Mouse (Mus musculus) CH12.LX (cell line): ENCODE measurements at regions not wholly inside any gene's neighbourhood (a gene's known extent, or its start where the extent isn't known, plus 50 kb on each side); places are given as distances from the start of the nearest gene placed in this dataset.

Source experiments
- DNase-seq: peaks from one replicate; pipeline ENCODE4 v3.0.0-alpha.2; 2013; ENCODE audit errors: extremely low read depth
- H3K27ac ChIP-seq: 2 replicates; pipeline ENCODE4 v1.5.1; 2012; ENCODE audit warnings: low read depth, mild to moderate bottlenecking, control low read depth, moderate library complexity; ENCODE audit not compliant: insufficient read depth
- H3K27me3 ChIP-seq: replicated peaks from 2 replicates; pipeline ENCODE3; 2012; ENCODE audit warnings: inconsistent platforms
- H3K36me3 ChIP-seq, 2 experiments: replicated peaks in 1 of 2; 2 replicates each; pipeline versions ENCODE3 to v1.6.1; 2012; ENCODE audit warnings: inconsistent platforms in 1 of 2, low read length in 1 of 2, mild to moderate bottlenecking in 1 of 2, mixed read lengths in 1 of 2, moderate library complexity in 1 of 2; ENCODE audit not compliant: control insufficient read depth in 1 of 2, insufficient read depth in 1 of 2
- H3K4me1 ChIP-seq, 2 experiments: 2 replicates each; pipeline ENCODE4 v1.6.1; 2012; ENCODE audit warnings: inconsistent platforms in 1 of 2, moderate library complexity in 1 of 2; ENCODE audit not compliant: insufficient read depth in 2 of 2, control insufficient read depth in 1 of 2
- H3K4me2 ChIP-seq: 2 replicates; pipeline ENCODE4 v1.6.1; 2012; ENCODE audit warnings: low read depth, mild to moderate bottlenecking, control low read depth; ENCODE audit not compliant: poor library complexity, insufficient read depth, severe bottlenecking
- H3K4me3 ChIP-seq, 3 experiments: fragments of 150-350 bp in 1 of 3; sonication (generic) in 1 of 3; replicated peaks in 1 of 3; 2 replicates each; pipeline versions ENCODE3 to v1.5.1; 2011 to 2012; ENCODE audit warnings: low read depth in 2 of 3, low read length in 2 of 3, mild to moderate bottlenecking in 2 of 3, moderate library complexity in 2 of 3, control low read depth in 1 of 3, improper control_type of control experiment in 1 of 3, inconsistent platforms in 1 of 3, mixed read lengths in 1 of 3; ENCODE audit not compliant: poor library complexity in 1 of 3
- H3K79me2 ChIP-seq: replicated peaks from 2 replicates; pipeline ENCODE4 v1.6.1; 2012; ENCODE audit warnings: mild to moderate bottlenecking, moderate library complexity; ENCODE audit not compliant: control insufficient read depth, poor library complexity, insufficient read depth, severe bottlenecking; ENCODE audit errors: extremely low read depth
- H3K9ac ChIP-seq: 2 replicates; pipeline ENCODE4 v1.6.1; 2012; ENCODE audit warnings: low read depth, mild to moderate bottlenecking, control low read depth, moderate library complexity; ENCODE audit not compliant: insufficient read depth
- H3K9me3 ChIP-seq: replicated peaks from 2 replicates; pipeline ENCODE3; 2012; ENCODE audit warnings: low read length, inconsistent platforms, mixed read lengths
- BHLHE40 ChIP-seq: IDR thresholded peaks from 2 replicates; pipeline ENCODE4 v1.6.1; 2011; ENCODE audit warnings: mild to moderate bottlenecking, low read depth, low read length, improper control_type of control experiment
- CHD2 ChIP-seq: IDR thresholded peaks from 2 replicates; pipeline ENCODE4 v1.6.1; 2011; ENCODE audit warnings: low read length, improper control_type of control experiment
- ELF1 ChIP-seq: IDR thresholded peaks from 2 replicates; pipeline ENCODE4 v1.6.1; 2014; ENCODE audit warnings: low read depth, mild to moderate bottlenecking, inconsistent platforms, low read length, improper control_type of control experiment
- ETS1 ChIP-seq: conservative IDR thresholded peaks from 2 replicates; pipeline ENCODE4 v1.6.1; 2012; ENCODE audit warnings: low read depth, mild to moderate bottlenecking, inconsistent platforms, low read length, improper control_type of control experiment, moderate library complexity
- GABPA ChIP-seq: IDR thresholded peaks from 2 replicates; pipeline ENCODE4 v1.6.1; 2012; ENCODE audit warnings: low read depth, low read length, improper control_type of control experiment, inconsistent platforms; ENCODE audit not compliant: insufficient replicate concordance
- IRF4 ChIP-seq: IDR thresholded peaks from 2 replicates; pipeline ENCODE4 v1.6.1; 2014; ENCODE audit warnings: low read depth, mild to moderate bottlenecking, inconsistent platforms, low read length, improper control_type of control experiment
- JUN ChIP-seq: IDR thresholded peaks from 2 replicates; pipeline ENCODE4 v1.6.1; 2011; ENCODE audit warnings: low read depth, mild to moderate bottlenecking, low read length, improper control_type of control experiment, moderate library complexity; ENCODE audit not compliant: insufficient read depth
- MAFK ChIP-seq: IDR thresholded peaks from 2 replicates; pipeline ENCODE4 v1.6.1; 2011; ENCODE audit warnings: low read length, improper control_type of control experiment; ENCODE audit not compliant: insufficient replicate concordance
- MAX ChIP-seq: IDR thresholded peaks from 2 replicates; pipeline ENCODE4 v1.6.1; 2011; ENCODE audit warnings: low read length, improper control_type of control experiment
- MAZ ChIP-seq: IDR thresholded peaks from 2 replicates; pipeline ENCODE4 v1.6.1; 2012; ENCODE audit warnings: low read depth, mild to moderate bottlenecking, inconsistent platforms, low read length, improper control_type of control experiment, moderate library complexity
- MXI1 ChIP-seq: IDR thresholded peaks from 2 replicates; pipeline ENCODE4 v1.6.1; 2011; ENCODE audit warnings: mild to moderate bottlenecking, low read depth, low read length, improper control_type of control experiment
- MYC ChIP-seq: IDR thresholded peaks from 2 replicates; pipeline ENCODE4 v1.6.1; 2011; ENCODE audit warnings: low read depth, mild to moderate bottlenecking, improper control_type of control experiment, low read length
- NELFE ChIP-seq: IDR thresholded peaks from 2 replicates; pipeline ENCODE4 v1.6.1; 2011; ENCODE audit warnings: low read depth, low read length, improper control_type of control experiment
- NRF1 ChIP-seq: IDR thresholded peaks from 2 replicates; pipeline ENCODE4 v1.6.1; 2014; ENCODE audit warnings: low read depth, mild to moderate bottlenecking, inconsistent platforms, low read length, improper control_type of control experiment, moderate library complexity
- PAX5 ChIP-seq: IDR thresholded peaks from 2 replicates; pipeline ENCODE4 v1.6.1; 2012; ENCODE audit warnings: low read length, inconsistent platforms, mixed read lengths
- RAD21 ChIP-seq: IDR thresholded peaks from 2 replicates; pipeline ENCODE4 v1.6.1; 2011; ENCODE audit warnings: low read depth, mild to moderate bottlenecking, low read length, improper control_type of control experiment, moderate library complexity
- RCOR1 ChIP-seq: conservative IDR thresholded peaks from 2 replicates; pipeline ENCODE4 v1.6.1; 2012; ENCODE audit warnings: low read depth, mild to moderate bottlenecking, inconsistent platforms, low read length, improper control_type of control experiment
- SIN3A ChIP-seq: IDR thresholded peaks from 2 replicates; pipeline ENCODE4 v1.6.1; 2012; ENCODE audit warnings: low read length, improper control_type of control experiment, inconsistent platforms
- TBP ChIP-seq: conservative IDR thresholded peaks from 2 replicates; pipeline ENCODE4 v1.6.1; 2011; ENCODE audit warnings: low read depth, low read length, improper control_type of control experiment
- TCF12 ChIP-seq: IDR thresholded peaks from 2 replicates; pipeline ENCODE4 v1.6.1; 2014; ENCODE audit warnings: low read depth, mild to moderate bottlenecking, inconsistent platforms, low read length, improper control_type of control experiment
- USF2 ChIP-seq: conservative IDR thresholded peaks from 2 replicates; pipeline ENCODE4 v1.6.1; 2011; ENCODE audit warnings: low read depth, low read length, improper control_type of control experiment
- ZC3H11A ChIP-seq: IDR thresholded peaks from 2 replicates; pipeline ENCODE4 v1.6.1; 2012; ENCODE audit warnings: low read depth, mild to moderate bottlenecking, inconsistent platforms, low read length, improper control_type of control experiment
- ZKSCAN1 ChIP-seq: IDR thresholded peaks from 2 replicates; pipeline ENCODE4 v1.6.1; 2012; ENCODE audit warnings: low read depth, inconsistent platforms, low read length, improper control_type of control experiment, borderline replicate concordance
- ZMIZ1 ChIP-seq: IDR thresholded peaks from 2 replicates; pipeline ENCODE4 v1.6.1; 2012; ENCODE audit warnings: low read depth, mild to moderate bottlenecking, inconsistent platforms, low read length, improper control_type of control experiment
- ZNF384 ChIP-seq: IDR thresholded peaks from 2 replicates; pipeline ENCODE4 v1.6.1; 2012; ENCODE audit warnings: low read depth, low read length, improper control_type of control experiment, inconsistent platforms
- dilution Hi-C: fragments of 300-500 bp; cut with MboI; formaldehyde crosslinking; loops from 2 replicates; pipeline ENCODE4 v1.14.3; 2020; ENCODE audit warnings: low sequenced_read_pairs; ENCODE audit not compliant: extremely low pct_unique_long_range_greater_than_20kb, extremely low pct_ligation_motif_present
- in situ Hi-C: fragments of 300-500 bp; cut with MboI; formaldehyde crosslinking; loops from 3 replicates; pipeline ENCODE4 v1.14.3; 2019; ENCODE audit warnings: low sequenced_read_pairs, low pct_ligation_motif_present, low pct_unique_long_range_greater_than_20kb, mixed read lengths

DNA sequence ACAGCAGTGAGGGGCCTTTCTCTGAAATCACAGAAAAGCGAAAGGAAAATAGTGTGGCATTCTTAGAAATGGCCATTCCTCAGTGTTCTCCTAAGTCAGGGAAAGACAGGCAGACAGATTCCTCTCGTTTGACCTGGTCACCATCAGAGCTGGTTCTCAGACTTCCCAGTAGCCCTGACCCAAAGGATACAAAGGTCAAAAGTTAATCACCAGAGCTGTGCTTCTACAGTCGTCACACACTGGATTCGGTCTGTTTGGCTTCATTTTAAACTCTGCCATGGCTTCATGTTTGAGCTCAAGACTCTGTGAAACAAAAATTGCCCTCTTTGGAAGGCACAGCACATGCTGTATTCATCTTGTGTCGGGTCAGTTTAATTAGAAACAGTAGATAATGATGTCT, 255.6 kb downstream of the Kcnj2 start:
- DNase-seq: no peak
- Histone ChIP-seq H3K27ac (no peak overlapping the region), H3K79me2 (no peaks in the 10 kb centered on the region)
- no peak for TF ChIP-seq ZNF384
- no peak for TF ChIP-seq MXI1
- no peak for TF ChIP-seq NRF1
- TF ChIP-seq MAFK: no peak
- no peak for TF ChIP-seq ELF1
- no peak for TF ChIP-seq CHD2
- TF ChIP-seq ZC3H11A: no peak
- no peak for TF ChIP-seq BHLHE40
- TF ChIP-seq NELFE: no peak
- TF ChIP-seq RAD21: no peak
- no peak for TF ChIP-seq TCF12
- no peak for TF ChIP-seq MAZ
- TF ChIP-seq JUN: no peak
- TF ChIP-seq GABPA: no peak
- no peak for TF ChIP-seq RCOR1
- no peak for TF ChIP-seq IRF4
- no peak for TF ChIP-seq MYC
- TF ChIP-seq ZKSCAN1: no peak
- TF ChIP-seq, all 38 proteins: peak for 0
- H3K27me3 ChIP-seq: no peaks in the 10 kb centered on the region
- dilution Hi-C loops (no loop called here), in situ Hi-C loops (loop anchor here (25.0 kb wide), 1 partner anchor 159 kb away; no protein-coding TSS in a partner anchor)
- H3K36me3 ChIP-seq: no peaks in the 10 kb centered on the region
- H3K4me2 ChIP-seq: no peak overlapping the region
- H3K4me3 ChIP-seq: no peak overlapping the region
- H3K9ac ChIP-seq: no peak overlapping the region
- no peaks in the 10 kb centered on the region for H3K9me3 ChIP-seq
- H3K4me1 ChIP-seq: peaks cover 0 to 13% of the 10 kb centered on the region in 2 experiments; a peak in 2 of 4 replicates

DNA sequence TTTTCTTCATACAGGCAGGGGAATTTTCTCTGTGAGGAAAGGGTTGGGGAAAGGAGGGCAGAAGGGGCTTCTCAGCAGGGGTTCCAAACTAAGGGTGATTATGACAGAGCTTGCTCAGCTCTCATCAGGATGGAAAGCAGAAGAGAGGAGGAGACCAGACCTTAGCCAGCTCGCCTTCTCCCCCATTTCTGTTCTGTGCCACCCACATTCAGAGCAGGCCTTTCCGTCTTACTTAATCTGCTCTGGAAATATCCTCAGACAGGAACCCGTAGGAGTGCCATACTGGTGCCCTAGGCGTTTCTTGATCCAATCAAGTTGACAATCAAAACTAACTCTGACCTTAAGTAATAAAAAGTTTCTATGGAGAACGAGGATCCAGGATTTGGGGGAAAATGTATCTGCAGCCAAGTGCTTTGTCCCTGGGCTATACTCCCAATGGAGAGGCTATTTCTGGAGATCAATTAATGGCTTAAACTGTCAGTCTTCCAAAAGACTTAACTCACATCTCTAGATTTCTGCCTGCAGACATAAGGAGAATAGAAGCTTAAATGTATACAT, 258.6 kb downstream of the Kcnj2 start:
- Histone ChIP-seq H3K36me3 (no peaks in the 10 kb centered on the region), H3K4me2 (no peak overlapping the region), H3K27ac (no peak overlapping the region), H3K79me2 (no peaks in the 10 kb centered on the region), H3K4me1 (peaks cover 6 to 42% of the 10 kb centered on the region in 2 experiments; a peak in 3 of 4 replicates), H3K9me3 (no peaks in the 10 kb centered on the region), H3K27me3 (no peaks in the 10 kb centered on the region), H3K9ac (no peak overlapping the region), H3K4me3 (no peak overlapping the region)
- no peak for DNase-seq
- dilution Hi-C loops (no loop called here), in situ Hi-C loops (loop anchor here (25.0 kb wide), 1 partner anchor 162 kb away; no protein-coding TSS in a partner anchor)
- TF ChIP-seq PAX5 (no peak), MAZ (no peak), ZNF384 (no peak), MAFK (no peak), JUN (no peak), ZKSCAN1 (no peak), ETS1 (no peak), IRF4 (no peak), CHD2 (no peak), GABPA (no peak), RCOR1 (no peak), NRF1 (no peak), BHLHE40 (no peak), ZC3H11A (no peak), ZMIZ1 (no peak), USF2 (no peak), SIN3A (no peak), TBP (no peak), TCF12 (no peak), MAX (no peak)
